In genomic region chr10:28074653-28075451, GRCm38 (mm10) we compare ENCODE assay signal across 9 mouse cellular contexts. TPM values are rescaled to one million over a fixed set of nuclear protein-coding genes. Genes with fewer than 3 reads are reported as not detected.
A peak's percentile ranks its signal among the peaks of the same experiment; 100 is the strongest.
DNase-seq lines count a peak whose midpoint lies in the region; ATAC-seq lines count a peak whose summit lies in the region.
"Had no signal": no experiment of that assay in that cellular context is flagged by ENCODE, and none has a peak within 500 bp of the region (broad histone marks: within the 10 kb centered on the region; RNA-seq: fewer than 3 reads in every experiment).

Gene Ptprk, plus strand, starts transcription at chr10:28074820.

- peak within 1 kb of the TSS; percentile 67 for H3K4me3 ChIP-seq in forebrain, embryonic 12.5 days (replicated peaks)
- peak within 1 kb of the TSS; percentile 77 for H3K4me3 ChIP-seq in heart, embryonic 15.5 days
- H3K4me3 ChIP-seq in liver, embryonic 12.5 days: peak within 1 kb of the TSS; percentile 60
- peak within 1 kb of the TSS; percentile 68 for H3K4me3 ChIP-seq in neural tube, embryonic 12.5 days

- peak; percentile 98 for ATAC-seq in forebrain, embryonic 12.5 days (ENCODE audit: low FRiP score)
- ATAC-seq in heart, embryonic 15.5 days (replicated peaks; ENCODE audit: insufficient number of reproducible peaks, insufficient read depth, low FRiP score, low read depth): peak; percentile 98
- ATAC-seq in liver, embryonic 12.5 days: peak; percentile 92
- peak; percentile 98 for ATAC-seq in neural tube, embryonic 12.5 days (ENCODE audit: low FRiP score, low read depth)

- no peaks in the 10 kb centered on the region for H3K27me3 ChIP-seq in forebrain, embryonic 12.5 days
- H3K27me3 ChIP-seq in heart, embryonic 15.5 days: no peaks in the 10 kb centered on the region
- peaks cover 39% of the 10 kb centered on the region for H3K27me3 ChIP-seq in liver, embryonic 12.5 days (replicated peaks)
- no peaks in the 10 kb centered on the region for H3K27me3 ChIP-seq in neural tube, embryonic 12.5 days (replicated peaks)
- H3K27me3 ChIP-seq: CH12.LX had no signal

- peak within 1 kb of the TSS; percentile 80 for H3K9ac ChIP-seq in forebrain, embryonic 12.5 days
- peak within 1 kb of the TSS; percentile 86 for H3K9ac ChIP-seq in heart, embryonic 15.5 days
- peak within 1 kb of the TSS; percentile 65 for H3K9ac ChIP-seq in liver, embryonic 12.5 days
- peak within 1 kb of the TSS; percentile 77 for H3K9ac ChIP-seq in neural tube, embryonic 12.5 days

- DNase-seq in 3134 (ENCODE audit: extremely low read depth, insufficient read length, low spot score): peak; percentile 96
- DNase-seq in c-Kit-positive CD71-negative TER-119-negative erythroid progenitor cells, embryonic 14.5 days (ENCODE audit: low read depth): peak; percentile 61
- peak; percentile 94 to 98 for DNase-seq in kidney, postnatal 25 days
- DNase-seq in thymus, adult 18-20 months: peak; percentile 18 to 21

- no peaks in the 10 kb centered on the region for H3K36me3 ChIP-seq in forebrain, embryonic 12.5 days (replicated peaks)
- no peaks in the 10 kb centered on the region for H3K36me3 ChIP-seq in heart, embryonic 15.5 days
- H3K36me3 ChIP-seq in liver, embryonic 12.5 days: no peaks in the 10 kb centered on the region
- no peaks in the 10 kb centered on the region for H3K36me3 ChIP-seq in neural tube, embryonic 12.5 days

- H3K27ac ChIP-seq in forebrain, embryonic 12.5 days: peak within 1 kb of the TSS; percentile 91
- peak within 1 kb of the TSS; percentile 98 for H3K27ac ChIP-seq in heart, embryonic 15.5 days
- H3K27ac ChIP-seq in liver, embryonic 12.5 days: peak within 1 kb of the TSS; percentile 75
- peak within 1 kb of the TSS; percentile 81 for H3K27ac ChIP-seq in neural tube, embryonic 12.5 days

- no peaks in the 10 kb centered on the region for H3K9me3 ChIP-seq in forebrain, embryonic 12.5 days
- H3K9me3 ChIP-seq in heart, embryonic 15.5 days (replicated peaks): no peaks in the 10 kb centered on the region
- no peaks in the 10 kb centered on the region for H3K9me3 ChIP-seq in liver, embryonic 12.5 days (replicated peaks)
- no peaks in the 10 kb centered on the region for H3K9me3 ChIP-seq in neural tube, embryonic 12.5 days

- under 1% methylated on average over 76 of the region's 77 CpGs for WGBS in forebrain, embryonic 12.5 days
- under 1% methylated on average over 77 of the region's 77 CpGs for WGBS in heart, embryonic 15.5 days
- WGBS in liver, embryonic 12.5 days (ENCODE audit: insufficient replicate concordance): under 1% methylated on average over 68 of the region's 77 CpGs
- WGBS in neural tube, embryonic 12.5 days: under 1% methylated on average over 77 of the region's 77 CpGs

- peaks cover 6% of the 10 kb centered on the region for H3K4me1 ChIP-seq in forebrain, embryonic 12.5 days
- H3K4me1 ChIP-seq in heart, embryonic 15.5 days (replicated peaks): peaks cover 20% of the 10 kb centered on the region
- no peaks in the 10 kb centered on the region for H3K4me1 ChIP-seq in liver, embryonic 12.5 days
- H3K4me1 ChIP-seq in neural tube, embryonic 12.5 days: no peaks in the 10 kb centered on the region

- H3K4me2 ChIP-seq in forebrain, embryonic 12.5 days: peak within 1 kb of the TSS; percentile 87
- peak within 1 kb of the TSS; percentile 71 for H3K4me2 ChIP-seq in heart, embryonic 15.5 days
- H3K4me2 ChIP-seq in liver, embryonic 12.5 days: peak within 1 kb of the TSS; percentile 66
- H3K4me2 ChIP-seq in neural tube, embryonic 12.5 days (replicated peaks): peak within 1 kb of the TSS; percentile 93

RNA-seq across cellular contexts. Expression of gene Ptprk, which starts in this region (rescaled TPM):
- polyA plus RNA-seq in forebrain, embryonic 12.5 days (2016; fragmentation: Nextera tagmentation; extraction: Ambion mirVana): 20.5 and 25.4 TPM in 2 replicates
- polyA plus RNA-seq in heart, embryonic 15.5 days (2015; fragmentation: Nextera tagmentation; extraction: Ambion mirVana): 36.7 and 37.3 TPM in 2 replicates
- 7.1 and 7.9 TPM in 2 replicates for polyA plus RNA-seq in liver, embryonic 12.5 days (2016; fragmentation: Nextera tagmentation; extraction: Ambion mirVana)
- polyA plus RNA-seq in neural tube, embryonic 12.5 days (2016; fragmentation: Nextera tagmentation; extraction: Ambion mirVana): 24.7 and 26.9 TPM in 2 replicates

Comparison
In these comparisons a context has a peak if more than half of its experiments do, and no peak if none do; other contexts are left out.
1. Peak in every context shown above with its lines: DNase-seq, ATAC-seq, H3K4me3 ChIP-seq and H3K27ac ChIP-seq.
2. DNase-seq: peak in every context shown above with its lines; median percentile 96 in 3134; 96 in kidney, postnatal 25 days; 61 in c-Kit-positive CD71-negative TER-119-negative erythroid progenitor cells, embryonic 14.5 days; 20 in thymus, adult 18-20 months.